15 mouse cellular contexts compared by ENCODE assay signal in genomic region chr11:55329868-55330772, GRCm38 (mm10). TPM values are rescaled to one million over a fixed set of nuclear protein-coding genes. Genes with fewer than 3 reads are reported as not detected.
DNase-seq lines count a peak whose midpoint lies in the region; ATAC-seq and TF ChIP-seq lines count a peak whose summit lies in the region.
"Had no signal": no experiment of that assay in that cellular context is flagged by ENCODE, and none has a peak within 500 bp of the region (broad histone marks: within the 10 kb centered on the region; RNA-seq: fewer than 3 reads in every experiment).

No protein-coding gene starts in this region.

- H3K27me3 ChIP-seq in liver, postnatal 0 days (ENCODE audit: insufficient read depth, low read length) = no peaks in the 10 kb centered on the region
- H3K27me3 ChIP-seq in forebrain, embryonic 10.5 days (ENCODE audit: poor library complexity, severe bottlenecking) = no peaks in the 10 kb centered on the region
- H3K27me3 ChIP-seq: neural tube, embryonic 12.5 days had no signal

- 0 out of 2 replicates have a peak, but pooled peaks have one; percentile 3 for TF ChIP-seq CTCF in liver, postnatal 0 days (IDR thresholded peaks at IDR 0.05; ENCODE audit: low read depth)

- 67% methylated on average over 16 of the region's 16 CpGs for WGBS in liver, postnatal 0 days (ENCODE audit: insufficient replicate concordance)
- 90% methylated on average over 16 of the region's 16 CpGs for WGBS in forebrain, embryonic 10.5 days

- H3K27ac ChIP-seq in liver, postnatal 0 days (ENCODE audit: low read depth) = no peak overlapping the region
- no peak overlapping the region for H3K27ac ChIP-seq in forebrain, embryonic 10.5 days
- H3K27ac ChIP-seq: macrophage; neural tube, embryonic 12.5 days had no signal

- H3K9ac ChIP-seq in liver, postnatal 0 days (replicated peaks) = no peak overlapping the region
- H3K9ac ChIP-seq: neural tube, embryonic 12.5 days had no signal

- H3K4me1 ChIP-seq in liver, postnatal 0 days (ENCODE audit: insufficient read depth) = no peaks in the 10 kb centered on the region
- 0 out of 2 replicates have a peak, but pooled peaks cover 3% of the 10 kb centered on the region for H3K4me1 ChIP-seq in forebrain, embryonic 10.5 days
- H3K4me1 ChIP-seq: neural tube, embryonic 12.5 days had no signal

- no peak overlapping the region for H3K4me3 ChIP-seq in liver, postnatal 0 days (ENCODE audit: low read depth, low read length)
- no peak overlapping the region for H3K4me3 ChIP-seq in forebrain, embryonic 10.5 days
- H3K4me3 ChIP-seq: neural tube, embryonic 12.5 days had no signal

- H3K36me3 ChIP-seq in liver, postnatal 0 days (replicated peaks; ENCODE audit: insufficient read depth, low read length) = no peaks in the 10 kb centered on the region
- no peaks in the 10 kb centered on the region for H3K36me3 ChIP-seq in forebrain, embryonic 10.5 days (replicated peaks)
- H3K36me3 ChIP-seq: neural tube, embryonic 12.5 days had no signal

- DNase-seq in heart, postnatal 10 days = peak; percentile 17 to 34
- DNase-seq in heart, postnatal 36 days = no peak
- no peak for DNase-seq in liver, postnatal 0 days
- DNase-seq in liver (no peak), NIH3T3 (ENCODE audit: low read depth) (peak; percentile 69)
- DNase-seq in fibroblast of lung, adult 2 months (ENCODE audit: low read depth) = peak; percentile 8
- no peak for DNase-seq in forebrain, embryonic 10.5 days (ENCODE audit: extremely low spot score, low spot score)
- DNase-seq in left cerebral cortex, postnatal 4 days = no peak
- DNase-seq: adrenal gland, adult 8-10 months; layer of hippocampus, adult 9-11 months; midbrain, embryonic 14.5 days had no signal

- intact Hi-C loops in heart, postnatal 10 days (cut with DNase I) = no loop called here
- intact Hi-C loops in heart, postnatal 36 days (cut with DNase I) = no loop called here
- intact Hi-C loops in left cerebral cortex, postnatal 4 days (cut with DNase I) = no loop called here

- no peak for TF ChIP-seq EP300 in liver, postnatal 0 days (IDR thresholded peaks at IDR 0.05; ENCODE audit: low read depth)

- no peak overlapping the region for H3K4me2 ChIP-seq in liver, postnatal 0 days (ENCODE audit: low read depth, low read length)
- H3K4me2 ChIP-seq: neural tube, embryonic 12.5 days had no signal

- ATAC-seq in liver, postnatal 0 days = peak; percentile 79
- ATAC-seq: hindbrain, embryonic 16.5 days had no signal

- H3K9me3 ChIP-seq in liver, postnatal 0 days (ENCODE audit: low read length) = no peaks in the 10 kb centered on the region
- no peaks in the 10 kb centered on the region for H3K9me3 ChIP-seq in forebrain, embryonic 10.5 days
- H3K9me3 ChIP-seq: neural tube, embryonic 12.5 days had no signal

RNA-seq across cellular contexts. Expression of gene Fat2, which starts 6.2 kb away (rescaled TPM):
- under 1 TPM; 0.02 to 0.05 TPM for total RNA-seq in heart, postnatal 10 days (2021)
- under 1 TPM; 0.03 TPM for total RNA-seq in heart, postnatal 36 days (2021)
- not detected in 2 replicates for polyA plus RNA-seq in liver, postnatal 0 days (2015; fragmentation: Nextera tagmentation; extraction: Ambion mirVana)
- polyA plus RNA-seq in forebrain, embryonic 10.5 days (2016; fragmentation: Nextera tagmentation; extraction: Ambion mirVana) = 0.02 and 0.05 TPM in 2 replicates
- total RNA-seq in left cerebral cortex, postnatal 4 days (2021) = under 1 TPM; 0.70 to 0.86 TPM
- total RNA-seq: common myeloid progenitor, adult 5-6 weeks had no signal
- polyA plus RNA-seq: macrophage had no signal

Comparison
In these comparisons a context has a peak if more than half of its experiments do, and no peak if none do; other contexts are left out.
1. DNase-seq: peak in heart, postnatal 10 days (2 of 2), NIH3T3 (single experiment) and fibroblast of lung, adult 2 months (single experiment); none in heart, postnatal 36 days (0 of 2), liver, postnatal 0 days (single experiment), liver (single experiment), forebrain, embryonic 10.5 days (single experiment) and left cerebral cortex, postnatal 4 days (single experiment).